Mouse (Mus musculus) duodenum, adult 2 months (tissue): ENCODE results near the gene Olfr105-ps. TPM values are rescaled to one million over a fixed set of nuclear protein-coding genes. Genes with fewer than 3 reads are reported as not detected.

ENCODE experiments used
- polyA plus RNA-seq: library from polyadenylated mRNA; depleted of rRNA; stranded (reverse); fragments of >200 nt; gene quantifications from 2 replicates; pipeline ENCODE4 v1.2.3, GENCODE M21; 2012; ENCODE audit warnings: low replicate concordance; rRNA removed

Gene Olfr105-ps
- polyA plus RNA-seq: not detected in 2 replicates

DNA sequence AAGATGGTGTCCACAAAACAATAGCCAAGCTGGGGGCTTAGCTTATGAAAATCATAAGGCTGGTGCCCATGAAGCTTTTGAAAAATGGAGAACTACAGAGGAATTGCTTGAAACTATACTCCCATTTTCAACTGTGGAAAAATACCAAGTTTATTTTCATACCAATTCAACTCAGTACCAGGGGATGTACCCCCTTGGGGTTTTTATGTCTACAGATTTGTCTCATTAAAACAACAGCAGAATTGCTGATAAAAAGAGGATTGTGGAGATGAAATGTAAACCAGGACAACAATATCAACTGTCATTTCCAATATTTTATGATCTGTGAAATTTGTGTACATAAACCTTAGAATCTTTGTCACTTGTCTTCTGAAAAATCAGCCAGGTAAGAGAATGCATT, at the start of gene Olfr105-ps:
Gene Olfr105-ps, plus strand, starts transcription at position 301 of the 400 bp plus-strand sequence.

DNA sequence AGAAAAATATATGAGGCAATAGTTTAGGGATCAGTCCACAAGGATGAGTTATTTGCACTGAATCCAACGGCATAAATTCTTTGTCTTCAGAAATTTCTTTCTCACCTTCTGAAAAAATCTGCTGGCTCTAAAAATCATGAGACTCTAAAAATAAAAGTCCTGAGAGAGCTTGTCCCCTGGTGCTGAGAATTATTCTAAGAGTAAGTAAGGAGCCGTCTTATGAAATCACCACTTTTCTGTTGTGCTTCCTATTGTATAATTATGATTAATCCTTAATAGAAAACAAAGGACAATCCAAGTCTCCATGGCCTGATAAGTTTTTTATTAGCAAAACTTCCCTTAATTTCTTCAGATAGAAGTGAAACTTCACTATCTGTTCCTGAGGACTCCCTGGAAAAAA, 39.2 kb upstream of the Olfr105-ps start, which contains the start of gene Olfr103:
Gene Olfr103, minus strand, starts transcription at position 101 of the 400 bp plus-strand sequence.

DNA sequence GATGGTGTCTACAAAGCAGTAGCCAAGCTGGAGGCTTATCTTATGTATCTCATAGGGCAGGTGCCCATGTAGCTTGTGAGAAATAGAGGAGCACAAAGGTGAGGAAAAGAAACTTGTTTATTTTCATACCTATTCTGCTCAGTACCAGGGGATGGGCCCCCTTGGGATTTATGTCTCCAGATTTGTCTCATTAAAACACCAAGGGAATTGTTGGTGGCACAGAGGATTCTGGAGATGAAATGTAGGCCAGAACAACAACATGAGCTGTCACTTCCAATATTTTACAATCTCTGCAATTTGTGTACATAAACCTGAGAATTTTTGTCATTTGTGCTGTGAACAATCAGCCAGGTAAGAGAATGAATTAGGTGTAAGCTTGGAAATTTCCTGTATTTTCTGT, 19.6 kb upstream of the Olfr105-ps start, which contains the start of gene Olfr104-ps:
Gene Olfr104-ps, plus strand, starts transcription at position 301 of the 400 bp plus-strand sequence.

DNA sequence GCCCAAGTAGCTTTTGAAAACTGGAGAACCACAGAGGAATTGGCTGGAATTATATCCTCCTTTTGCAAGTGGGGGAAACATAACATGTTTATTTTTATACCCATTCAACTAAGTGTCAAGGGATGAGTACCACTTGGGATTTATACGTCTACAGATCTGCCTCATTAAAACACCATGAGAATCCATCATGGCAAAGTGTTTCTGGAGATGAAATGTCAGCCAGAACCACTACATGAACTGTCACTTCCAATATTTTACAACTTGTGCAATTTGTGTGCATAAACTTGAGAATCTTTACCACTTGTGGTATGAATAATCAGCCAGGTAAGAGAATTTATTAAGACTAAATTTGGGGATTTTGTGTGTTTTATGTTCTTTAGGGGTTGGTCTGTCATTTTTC, 11.3 kb downstream of the Olfr105-ps start, which contains the start of gene Olfr106-ps:
Gene Olfr106-ps, plus strand, starts transcription at position 301 of the 400 bp plus-strand sequence.

DNA sequence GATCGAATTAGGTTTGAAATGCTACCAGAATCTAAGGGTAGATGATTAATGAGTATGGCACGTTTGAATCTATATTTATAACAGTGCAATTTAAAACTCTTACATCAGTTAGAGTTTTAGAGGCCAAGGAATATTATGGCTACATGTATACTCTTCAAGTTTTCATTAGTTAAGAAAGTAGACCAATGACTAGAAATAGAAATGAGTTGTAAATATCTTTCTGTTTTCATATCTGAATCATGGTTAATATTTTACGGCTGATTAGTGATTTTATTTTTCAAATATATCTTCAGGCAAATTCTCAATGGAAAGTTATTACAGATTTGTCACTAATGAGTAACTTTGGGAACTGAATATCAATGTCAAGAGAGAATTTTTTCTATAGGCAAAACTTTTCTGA, 20.1 kb downstream of the Olfr105-ps start, which contains the start of gene Olfr107:
Gene Olfr107, plus strand, starts transcription at position 301 of the 400 bp plus-strand sequence.

Other genes starting within 250 kb of the Olfr105-ps start
- gene Olfr93, start 217.5 kb upstream of the Olfr105-ps start, polyA plus RNA-seq: not detected in 2 replicates
- 0.11 TPM in 1 of 2 replicates, not detected in the other for gene Ubd, start 185.1 kb upstream of the Olfr105-ps start, polyA plus RNA-seq
- gene Olfr94, start 178.0 kb upstream of the Olfr105-ps start, polyA plus RNA-seq: not detected in 2 replicates
- not detected in 2 replicates for gene Olfr95, start 165.9 kb upstream of the Olfr105-ps start, polyA plus RNA-seq
- not detected in 2 replicates for gene Olfr96, start 158.9 kb upstream of the Olfr105-ps start, polyA plus RNA-seq
- not detected in 2 replicates for gene Olfr97, start 141.7 kb upstream of the Olfr105-ps start, polyA plus RNA-seq
- gene Olfr98, start 115.3 kb upstream of the Olfr105-ps start, polyA plus RNA-seq: not detected in 2 replicates
- 2.7 and 3.5 TPM in 2 replicates for gene H2-M3, start 108.8 kb upstream of the Olfr105-ps start, polyA plus RNA-seq
- gene Olfr99, start 95.6 kb upstream of the Olfr105-ps start, polyA plus RNA-seq: not detected in 2 replicates
- gene Olfr101, start 74.7 kb upstream of the Olfr105-ps start, polyA plus RNA-seq: not detected in 2 replicates
- gene Olfr102, start 62.0 kb upstream of the Olfr105-ps start, polyA plus RNA-seq: not detected in 2 replicates
- not detected in 2 replicates for gene Olfr103, start 39.3 kb upstream of the Olfr105-ps start, polyA plus RNA-seq
- not detected in 2 replicates for gene Olfr104-ps, start 19.5 kb upstream of the Olfr105-ps start, polyA plus RNA-seq
- not detected in 2 replicates for gene Olfr106-ps, start 11.4 kb downstream of the Olfr105-ps start, polyA plus RNA-seq
- gene Olfr107, start 20.2 kb downstream of the Olfr105-ps start, polyA plus RNA-seq: not detected in 2 replicates
- not detected in 2 replicates for gene Olfr108, start 66.4 kb downstream of the Olfr105-ps start, polyA plus RNA-seq
- not detected in 2 replicates for gene Olfr109, start 79.9 kb downstream of the Olfr105-ps start, polyA plus RNA-seq
- 0.08 TPM in 1 of 2 replicates, not detected in the other for gene H2-M2, start 104.5 kb downstream of the Olfr105-ps start, polyA plus RNA-seq
- not detected in 2 replicates for gene Olfr110, start 113.4 kb downstream of the Olfr105-ps start, polyA plus RNA-seq
- gene Olfr111, start 129.0 kb downstream of the Olfr105-ps start, polyA plus RNA-seq: not detected in 2 replicates
- gene Olfr112, start 190.4 kb downstream of the Olfr105-ps start, polyA plus RNA-seq: not detected in 2 replicates
- not detected in 2 replicates for gene Olfr113, start 198.6 kb downstream of the Olfr105-ps start, polyA plus RNA-seq
- not detected in 2 replicates for gene Olfr114, start 213.7 kb downstream of the Olfr105-ps start, polyA plus RNA-seq
- gene Olfr115, start 248.1 kb downstream of the Olfr105-ps start, polyA plus RNA-seq: not detected in 2 replicates
- not detected in 2 replicates for gene Olfr116, start 248.2 kb downstream of the Olfr105-ps start, polyA plus RNA-seq